Mouse (Mus musculus) skeletal muscle tissue, adult 2 months (tissue): ENCODE results near the gene Lcp1.

Source experiments
- DNase-seq: peaks from one replicate; pipeline ENCODE4 v3.0.0-alpha.2; 2012; ENCODE audit warnings: low read depth, low spot score

The Lcp1 gene

DNA sequence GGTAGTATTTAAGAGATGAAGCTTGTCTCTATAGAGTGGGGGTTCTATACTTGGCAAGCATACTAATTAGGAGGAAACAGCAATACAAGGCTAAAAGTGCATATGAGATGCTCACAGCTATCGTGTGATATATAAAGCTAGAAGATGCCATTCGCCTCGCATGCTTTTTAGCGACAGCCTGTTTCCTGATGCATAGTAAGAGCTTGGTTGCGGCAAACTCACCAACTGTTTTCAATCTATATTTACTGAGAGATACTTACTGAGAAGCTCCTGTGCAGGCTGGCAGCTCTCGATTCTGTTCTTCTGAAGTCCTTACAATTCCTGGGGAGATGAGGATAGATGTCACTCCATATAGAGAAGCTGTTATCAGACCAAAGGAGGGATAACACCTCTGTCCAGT is 148.8 kb downstream of the Lcp1 start:
- no peak for DNase-seq

GRCm38 (mm10) chr14:75280406-75280805 is 149.5 kb downstream of the Lcp1 start:
- no peak for DNase-seq
